Mouse (Mus musculus) spleen, postnatal 14 days (tissue): ENCODE data around the gene Elp4.

ENCODE experiments used
- DNase-seq, 2 experiments: peaks; one replicate each; pipeline ENCODE4 v3.0.0; 2021 to 2022; ENCODE audit warnings: low spot score in 2 of 2

Elp4 gene

DNA sequence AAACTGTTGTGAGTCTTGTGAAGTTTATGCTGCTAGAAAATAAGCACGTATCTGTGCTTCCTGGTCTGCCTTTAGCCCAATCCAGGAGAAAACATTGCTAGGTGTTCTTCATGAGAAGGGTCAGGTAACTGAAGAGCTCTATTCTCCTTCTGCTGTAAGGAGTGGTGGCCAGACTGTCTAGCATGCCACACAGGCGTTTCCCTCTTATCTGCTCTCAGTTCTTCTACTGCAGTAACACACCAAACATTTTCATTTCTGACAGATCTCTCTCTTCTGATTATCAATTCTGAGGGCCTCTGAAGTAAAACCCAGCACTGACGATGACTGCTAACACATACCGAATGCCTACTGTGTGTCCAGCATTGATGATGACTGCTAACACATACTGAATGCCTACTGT, 98.3 kb downstream of the Elp4 start:
- no peak for DNase-seq

GRCm38 (mm10) chr2:105805210-105805609, 99.2 kb downstream of the Elp4 start:
- no peak for DNase-seq

DNA sequence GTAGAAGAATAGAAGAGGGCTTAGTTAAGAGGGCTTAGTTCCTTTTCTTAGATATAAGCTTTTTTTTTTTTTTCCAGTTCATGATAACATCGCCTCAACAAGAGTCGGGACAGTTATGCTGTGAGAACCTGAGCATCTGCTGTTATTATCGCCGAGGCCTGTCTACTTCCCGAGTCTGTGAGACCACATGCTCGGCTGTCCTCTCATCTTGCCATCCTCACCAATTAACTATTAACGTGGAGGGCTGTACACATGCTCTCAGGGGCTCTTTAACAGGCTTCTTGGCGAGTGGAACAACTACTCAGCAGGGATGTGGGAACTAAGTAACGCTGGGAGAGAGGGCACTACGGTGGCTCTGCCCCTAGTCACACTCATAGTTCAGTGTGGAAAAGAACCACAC, 99.9 kb downstream of the Elp4 start:
- DNase-seq: no peak

DNA sequence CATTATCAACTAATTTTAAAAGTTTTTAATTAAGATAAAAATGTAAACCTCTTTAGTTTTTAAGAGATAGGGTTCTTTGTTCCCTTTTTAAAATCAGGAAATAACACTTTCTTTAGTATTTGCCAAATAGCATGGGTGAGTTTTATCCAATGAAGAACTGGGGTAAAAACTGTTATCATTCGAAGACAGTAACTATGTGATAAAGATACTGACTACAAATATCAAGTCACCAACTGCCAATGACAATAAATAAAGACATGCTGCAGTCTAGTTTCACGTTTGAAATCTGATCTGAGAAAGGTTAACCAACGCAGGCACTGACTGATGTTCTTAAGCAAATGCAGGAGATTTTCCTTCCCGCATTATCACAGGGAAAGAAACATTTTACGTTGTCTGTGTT, 100.9 kb downstream of the Elp4 start:
- no peak for DNase-seq

GRCm38 (mm10) chr2:105802902-105803301, 101.5 kb downstream of the Elp4 start:
- DNase-seq: no peak

GRCm38 (mm10) chr2:105801536-105801935, 102.8 kb downstream of the Elp4 start:
- DNase-seq: no peak

GRCm38 (mm10) chr2:105800694-105801093, 103.7 kb downstream of the Elp4 start:
- no peak for DNase-seq

DNA sequence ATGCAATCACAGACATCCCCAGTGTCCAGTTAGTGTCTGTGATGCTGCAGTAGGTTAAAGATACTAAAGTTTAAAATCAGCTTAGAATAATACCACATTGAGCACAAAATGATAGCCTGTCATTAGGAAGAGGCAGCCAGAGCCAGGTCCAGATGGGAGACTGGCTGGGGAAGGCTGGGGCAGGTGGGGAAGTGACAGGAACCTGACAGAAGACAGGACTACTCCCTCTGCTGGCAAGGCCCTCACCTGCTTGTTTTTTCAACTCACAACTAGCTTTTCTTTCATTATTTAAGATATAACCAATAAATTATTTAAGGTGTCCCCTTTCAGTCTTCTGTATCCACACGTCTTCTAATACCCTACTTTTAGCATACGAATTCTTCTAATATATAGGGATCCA, 104.5 kb downstream of the Elp4 start:
- DNase-seq: no peak

GRCm38 (mm10) chr2:105797842-105798241, 106.5 kb downstream of the Elp4 start:
- no peak for DNase-seq

DNA sequence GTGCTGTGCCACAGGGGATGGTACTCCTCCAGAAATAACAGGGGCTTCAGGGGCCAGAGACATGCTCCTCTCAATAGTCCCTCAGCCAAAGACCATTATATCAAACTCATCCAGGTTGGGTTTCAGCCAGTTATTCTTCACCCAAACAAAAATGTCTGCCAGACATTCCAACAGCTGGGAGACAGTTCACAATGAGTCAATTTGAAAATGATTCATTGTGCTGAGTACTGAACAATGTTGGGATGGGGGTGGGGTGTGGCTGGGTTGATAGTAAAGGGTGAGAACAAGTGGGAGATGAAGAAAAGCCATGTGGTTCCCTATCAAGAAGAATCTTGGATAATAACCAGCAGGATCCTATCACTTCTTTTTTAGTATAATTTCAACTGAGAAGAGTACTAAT, 108.3 kb downstream of the Elp4 start:
- DNase-seq: no peak

DNA sequence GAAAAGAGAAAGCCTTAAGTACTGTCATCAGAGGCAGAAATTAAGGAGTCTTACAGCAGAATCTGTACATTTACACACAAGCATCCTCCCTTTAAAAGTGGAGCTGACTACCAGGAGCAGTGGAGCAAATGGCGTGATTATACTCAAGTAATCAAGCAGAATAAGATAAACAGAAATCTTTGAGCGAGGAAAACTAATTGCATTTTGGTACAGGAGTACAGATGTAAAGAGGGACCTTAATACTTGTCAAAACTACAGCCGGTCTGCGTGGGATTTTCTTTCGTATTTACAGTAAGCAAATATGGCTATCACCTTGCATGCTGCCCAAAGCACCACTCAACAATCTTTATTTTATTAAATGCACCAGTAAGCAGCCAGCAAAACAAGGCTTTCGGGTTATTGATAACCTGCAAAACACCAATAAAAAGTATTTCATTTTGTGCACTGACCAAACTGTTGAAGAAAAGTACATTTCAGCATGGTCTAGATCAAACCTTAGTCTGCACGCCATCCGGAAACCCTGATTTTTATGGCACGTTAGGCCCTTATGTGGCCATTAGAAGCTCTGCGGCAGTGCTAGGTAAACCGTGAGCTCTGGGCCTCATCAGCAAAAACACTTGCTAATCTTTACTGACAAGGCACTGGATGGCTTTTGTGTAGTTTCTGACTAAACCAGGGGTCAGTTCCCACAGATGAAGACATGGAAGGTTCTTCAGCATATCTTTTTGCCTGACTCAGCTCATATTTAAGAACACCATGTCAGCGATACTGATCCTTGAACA, 111.8 kb downstream of the Elp4 start:
- DNase-seq: no peak

- no peak for DNase-seq
Observed at GRCm38 (mm10) chr2:105789936-105790335, 114.4 kb downstream of the Elp4 start.

DNA sequence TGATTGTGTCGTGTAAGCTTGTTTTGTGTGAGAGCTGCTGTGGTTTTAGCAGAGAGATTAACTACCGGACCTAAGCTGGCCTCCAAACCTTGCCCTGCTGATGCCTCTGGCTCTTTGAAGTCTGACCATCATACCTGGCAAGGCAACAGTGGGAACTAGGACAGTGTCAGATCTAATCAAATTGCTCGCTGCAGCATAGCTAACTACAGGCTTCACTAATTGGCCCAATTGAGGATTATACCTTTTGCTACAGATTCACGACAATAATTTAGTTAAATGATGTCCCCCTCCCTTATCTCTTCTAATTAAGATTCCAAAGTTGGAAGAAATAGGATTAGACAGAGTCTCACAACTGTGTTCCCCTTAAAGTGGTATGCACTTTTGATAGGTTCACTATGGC, 116.6 kb downstream of the Elp4 start:
- no peak for DNase-seq

DNA sequence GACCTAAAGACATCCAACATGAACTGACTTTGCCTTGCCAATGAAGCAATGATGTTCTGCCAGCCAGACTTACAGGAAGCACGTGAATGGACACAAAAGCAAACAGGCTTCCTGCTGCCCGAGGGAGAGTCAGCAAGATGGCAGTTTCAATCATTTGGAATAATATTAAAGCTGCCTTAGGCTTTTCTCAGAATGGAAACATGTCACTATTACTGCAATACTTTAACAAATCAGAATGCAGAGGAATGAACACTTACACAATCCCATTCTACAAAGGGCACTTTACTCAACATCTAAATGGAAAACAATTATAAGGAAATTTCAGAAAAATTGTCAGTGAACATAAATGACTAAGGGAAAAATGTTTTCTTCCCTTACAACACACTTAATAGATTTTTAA, 117.4 kb downstream of the Elp4 start:
- DNase-seq: no peak

DNA sequence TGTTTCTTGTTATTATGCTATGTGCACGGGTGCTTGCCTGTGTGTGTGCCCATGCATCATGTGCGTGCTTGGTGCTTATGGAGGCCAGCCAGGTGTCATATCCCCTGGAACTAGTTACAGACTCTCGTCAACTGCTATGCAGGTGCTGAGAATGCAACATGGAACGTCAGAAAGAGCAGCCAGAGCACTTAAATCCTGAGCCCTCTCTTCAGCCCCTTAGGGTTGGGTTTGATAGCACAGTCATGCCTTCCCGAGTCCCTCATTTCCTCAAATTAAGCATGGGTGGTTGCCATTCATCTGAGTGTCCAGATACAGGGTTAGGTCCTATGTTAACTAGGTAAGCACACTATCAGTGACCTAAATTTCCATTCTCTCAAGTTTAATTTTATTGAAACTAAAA, 121.5 kb downstream of the Elp4 start:
- no peak for DNase-seq

DNA sequence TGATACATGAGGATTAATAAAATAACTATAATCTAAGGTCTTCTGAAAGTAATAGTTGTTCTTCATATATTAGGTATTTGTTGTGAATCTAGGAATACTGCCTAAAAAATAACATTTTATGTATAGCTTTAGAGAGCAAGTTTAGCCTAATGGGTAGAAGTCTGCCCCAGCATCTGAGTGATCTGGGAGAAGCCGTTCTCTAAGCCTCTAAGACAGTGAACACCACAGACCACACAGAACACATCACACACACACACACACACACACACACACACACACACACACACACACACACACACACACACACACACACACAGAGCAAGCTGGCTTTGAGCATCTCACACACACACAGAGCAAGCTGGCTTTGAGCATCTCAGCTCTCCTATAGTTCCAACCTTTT, 123.6 kb downstream of the Elp4 start:
- DNase-seq: no peak

DNA sequence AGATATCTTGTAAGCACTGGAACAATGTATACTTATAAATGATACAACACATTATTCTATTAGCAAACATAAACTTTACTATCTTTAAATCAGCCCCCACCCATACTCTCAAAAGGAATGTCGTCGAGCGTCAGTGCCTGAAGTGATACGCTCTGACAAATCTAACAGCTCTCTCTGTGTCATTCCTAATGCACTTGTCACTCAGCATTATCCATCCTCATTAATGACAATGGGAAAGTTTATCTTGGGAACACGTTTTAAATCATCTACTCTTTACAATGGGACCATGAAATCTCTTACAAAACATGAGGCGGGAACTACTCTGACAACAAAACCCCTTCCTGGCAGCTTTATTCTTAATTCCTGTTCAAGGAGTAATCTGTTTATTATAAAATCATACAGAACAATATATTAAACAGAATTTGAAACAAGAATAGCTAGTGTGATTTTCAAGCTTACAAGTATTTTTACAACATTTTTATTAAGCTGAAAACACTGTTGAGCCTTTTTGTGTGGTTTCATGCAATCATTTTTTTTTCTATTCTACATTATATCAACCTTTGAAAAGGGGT, 125.0 kb downstream of the Elp4 start:
- DNase-seq: no peak

- no peak for DNase-seq
Observed at GRCm38 (mm10) chr2:105771314-105771713, 133.1 kb downstream of the Elp4 start.

DNA sequence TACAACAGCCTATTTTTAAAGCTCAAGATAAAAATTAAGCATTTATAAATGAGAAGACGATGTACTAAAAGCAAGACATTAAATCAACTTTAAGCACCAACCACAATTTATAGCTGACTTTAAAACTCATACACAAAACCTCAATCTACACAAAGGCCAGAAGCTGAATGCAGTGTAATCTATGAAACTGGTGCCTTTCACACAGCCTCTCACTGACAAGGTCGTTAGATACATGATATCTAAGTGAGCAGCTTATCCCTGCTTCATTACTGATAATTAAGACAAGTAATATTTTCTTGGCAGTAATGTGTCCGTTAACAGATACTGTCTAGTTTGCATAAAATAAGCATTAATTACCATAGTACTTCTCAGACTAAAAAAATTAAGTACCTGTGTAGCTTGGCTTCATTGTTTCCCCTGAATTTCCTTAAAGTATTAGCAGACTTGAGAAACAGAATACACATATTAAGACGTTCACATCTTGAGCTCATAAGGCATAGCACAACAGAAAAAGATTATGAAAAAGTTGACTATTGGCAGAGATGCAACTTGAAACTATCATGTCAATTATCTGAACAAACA, 134.5 kb downstream of the Elp4 start:
- DNase-seq: no peak

- no peak for DNase-seq
Observed at GRCm38 (mm10) chr2:105753512-105753911, 150.9 kb downstream of the Elp4 start.

- DNase-seq: no peak
Observed at GRCm38 (mm10) chr2:105749111-105749510, 155.3 kb downstream of the Elp4 start.

- DNase-seq: no peak
Observed at GRCm38 (mm10) chr2:105746896-105747295, 157.5 kb downstream of the Elp4 start.

- no peak for DNase-seq
Observed at GRCm38 (mm10) chr2:105736166-105736565, 168.2 kb downstream of the Elp4 start.
